Mouse (Mus musculus): ENCODE results near the gene Tas1r2.

Gene Tas1r2

DNA sequence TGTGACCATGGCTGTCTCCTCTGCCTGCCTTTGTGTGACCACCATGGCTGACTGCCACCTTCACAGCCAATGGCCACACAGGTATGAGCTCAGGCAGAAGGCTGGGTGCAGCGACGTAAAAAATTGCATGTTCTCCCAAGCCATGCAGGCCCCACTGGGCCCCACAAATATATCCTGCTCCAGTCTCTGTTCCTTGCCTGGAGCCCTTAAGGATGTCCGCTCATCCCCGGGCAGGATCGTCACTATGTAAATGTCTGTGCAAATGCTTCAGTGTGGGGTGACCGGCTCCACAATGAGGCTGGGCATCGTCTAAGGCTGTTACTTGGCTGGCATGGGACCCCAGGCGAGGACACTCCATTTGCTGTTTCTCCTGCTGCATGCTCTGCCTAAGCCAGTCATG lies at the start of gene Tas1r2:
Tas1r2 (plus strand) TSS at position 301 of the 400 bp plus-strand sequence.
- no peak for DNase-seq (ENCODE audit: low read depth, low spot score)

DNA sequence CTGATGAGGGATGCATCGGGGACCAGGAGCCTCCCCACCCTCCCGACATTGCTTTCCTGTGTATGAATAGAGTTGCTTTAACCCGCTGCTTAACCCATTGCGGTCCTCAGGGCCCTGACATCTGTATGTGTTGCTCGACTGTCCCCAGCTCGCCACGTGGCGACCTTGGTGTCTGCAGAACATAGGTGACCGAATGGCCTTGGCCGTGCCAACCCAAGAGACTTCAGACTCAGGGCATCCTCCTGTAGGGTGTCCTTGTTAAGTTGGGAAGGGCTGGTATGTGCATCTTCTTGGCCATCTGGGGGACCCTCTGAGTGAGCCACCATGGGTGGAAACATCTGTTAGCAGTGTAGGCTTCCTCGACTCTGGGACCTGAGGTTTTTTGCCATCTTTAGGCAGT lies 48.1 kb upstream of the Tas1r2 start:
- no peak for DNase-seq (ENCODE audit: low read depth, low spot score)

DNA sequence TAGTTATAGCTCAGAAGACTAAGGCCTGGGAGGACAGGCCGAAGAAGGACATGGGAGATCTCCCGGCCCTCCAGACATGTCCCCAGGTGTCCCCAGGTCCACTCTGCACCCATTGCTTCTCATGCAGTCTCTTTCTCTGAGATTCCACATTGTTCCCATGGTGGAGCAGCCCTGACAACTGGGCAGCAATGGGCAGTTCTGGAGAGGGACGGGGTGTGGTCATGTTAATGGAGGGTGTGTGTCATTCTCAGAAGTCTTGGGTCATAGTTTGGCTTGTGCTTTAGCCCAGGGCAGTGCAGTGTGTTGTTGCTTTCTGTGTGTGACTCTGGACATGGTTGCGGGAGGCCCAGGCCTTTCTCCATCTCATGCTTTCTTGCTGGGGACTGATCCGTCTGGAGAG lies 46.6 kb upstream of the Tas1r2 start:
- no peak for DNase-seq (ENCODE audit: low read depth, low spot score)

DNA sequence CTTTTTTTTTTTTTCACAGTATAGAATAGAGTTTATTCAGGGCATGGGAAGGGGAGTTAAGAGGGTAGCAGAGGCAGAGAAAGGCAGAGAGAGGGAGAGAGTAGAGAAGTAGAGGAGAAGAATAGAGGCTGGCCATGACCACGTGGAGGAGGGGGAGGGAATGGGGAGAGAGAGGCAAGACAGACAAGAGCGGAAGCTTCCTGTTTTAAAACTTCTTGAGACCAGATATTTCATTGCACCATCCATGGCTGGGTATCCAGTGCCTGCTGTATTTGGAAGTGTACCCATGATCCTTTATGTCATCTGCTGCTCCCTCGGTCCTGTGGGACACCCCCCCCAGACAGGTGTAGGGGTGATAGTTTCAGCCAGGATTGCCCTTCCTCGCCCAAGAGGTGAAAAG lies 44.4 kb upstream of the Tas1r2 start:
- DNase-seq (ENCODE audit: low read depth, low spot score) = no peak

DNA sequence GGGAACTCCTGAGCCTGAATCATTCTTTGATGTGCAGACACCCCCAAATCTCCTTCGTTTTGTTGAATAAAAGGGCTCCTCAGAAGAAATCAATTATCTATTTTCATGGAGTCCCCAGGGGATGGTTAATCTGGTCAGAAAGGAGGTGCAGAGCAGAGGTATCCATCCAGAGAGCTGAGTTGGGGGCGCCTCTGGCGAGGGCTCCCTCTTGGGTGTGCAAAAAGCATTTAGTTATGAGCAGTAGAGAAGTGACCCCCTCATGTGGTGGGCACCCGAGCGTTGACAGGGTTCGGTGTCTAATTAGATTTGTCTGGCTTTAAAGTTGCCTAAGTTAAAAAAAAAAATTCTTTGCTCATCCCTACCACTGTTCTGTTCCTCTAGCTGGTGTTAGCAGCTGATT lies 42.4 kb upstream of the Tas1r2 start:
- DNase-seq (ENCODE audit: low read depth, low spot score) = no peak

DNA sequence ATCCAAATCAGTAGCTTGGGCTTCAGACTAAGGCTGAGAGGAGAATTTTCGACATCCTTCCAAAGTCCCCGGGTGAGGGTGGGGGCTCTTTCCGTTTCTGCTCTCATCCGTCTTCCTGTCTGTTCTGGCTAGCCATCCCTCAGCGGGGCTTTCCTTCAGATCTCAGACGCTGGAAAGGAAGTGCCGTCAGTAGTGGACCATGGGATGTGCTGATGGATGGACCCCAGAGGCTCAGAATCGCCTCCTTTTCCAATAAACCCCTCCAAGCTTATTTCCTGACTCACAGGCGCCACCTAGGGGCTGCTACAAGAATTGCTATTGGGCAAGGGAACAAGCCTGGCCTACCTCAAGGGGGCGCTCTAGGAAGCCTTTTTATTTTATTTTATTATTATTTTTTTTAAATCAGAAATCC lies 41.8 kb upstream of the Tas1r2 start:
- DNase-seq (ENCODE audit: low read depth, low spot score) = peak; percentile 84

DNA sequence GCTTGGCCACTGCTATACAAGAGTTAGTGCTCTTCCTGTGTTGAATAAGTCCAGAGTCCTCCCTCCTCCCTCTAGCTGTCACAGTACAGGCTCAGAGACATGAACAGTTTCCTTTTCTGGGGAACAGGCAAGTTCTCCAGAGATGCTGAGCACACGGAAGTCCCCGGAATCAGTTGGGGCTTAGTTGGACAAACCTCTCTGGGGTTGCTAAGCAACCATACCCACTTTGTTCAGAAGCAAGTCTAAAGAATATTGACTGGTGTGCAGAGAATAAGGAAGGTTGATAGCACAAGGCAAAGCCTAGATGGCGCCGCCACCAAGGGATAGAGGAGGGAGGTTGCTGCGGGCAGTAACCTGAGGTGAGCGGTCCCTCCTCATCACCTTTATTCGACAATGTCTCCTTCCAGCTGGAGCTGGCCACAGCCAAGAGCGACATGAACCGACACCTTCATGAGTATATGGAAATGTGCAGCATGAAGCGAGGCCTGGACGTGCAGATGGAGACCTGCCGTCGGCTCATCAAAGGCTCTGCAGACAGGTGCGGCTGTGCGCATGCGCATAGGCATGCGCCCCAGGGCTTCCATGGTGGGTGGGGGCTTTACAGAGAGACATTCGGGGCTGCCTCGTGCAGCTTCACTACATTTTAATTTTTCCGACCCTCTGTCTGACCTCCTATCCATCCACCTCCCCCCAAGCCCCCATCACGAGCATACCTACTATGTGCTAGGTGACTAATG lies 38.6 kb upstream of the Tas1r2 start:
- DNase-seq (ENCODE audit: low read depth, low spot score) = no peak

DNA sequence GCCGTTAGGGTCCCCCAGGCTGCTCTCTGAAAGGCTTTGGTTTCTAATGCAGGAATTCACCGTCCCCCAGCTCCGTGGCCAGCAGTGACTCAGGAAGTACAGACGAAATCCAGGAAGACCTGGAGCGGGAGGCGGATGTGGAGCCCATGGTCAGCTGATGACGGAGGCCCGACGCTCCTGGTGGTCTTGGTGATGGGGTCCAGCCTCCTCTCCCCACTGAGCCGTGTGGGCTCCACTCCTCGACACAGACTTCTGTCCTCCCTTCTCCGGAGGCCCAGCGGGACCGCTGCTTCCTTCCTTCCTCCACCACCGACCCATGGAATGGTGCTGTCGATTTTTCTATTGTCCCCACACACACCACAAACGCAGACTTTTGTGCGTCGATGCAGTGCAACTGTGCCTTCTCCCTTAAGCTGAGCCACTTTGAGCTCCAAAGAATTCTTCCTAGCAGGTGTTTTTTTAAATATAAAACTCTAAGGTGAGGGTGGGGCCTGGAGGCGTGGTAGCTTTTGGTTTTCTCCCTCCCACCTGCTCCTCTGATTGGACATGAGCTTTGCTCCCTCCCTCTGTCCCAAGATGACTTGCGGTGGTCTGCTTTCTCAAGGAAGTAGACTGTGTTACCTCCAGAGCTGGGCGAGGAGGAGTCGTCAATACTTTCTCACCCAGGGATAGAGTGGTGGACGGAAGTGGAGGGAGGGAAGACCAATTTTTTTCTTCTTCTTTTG lies 36.9 kb upstream of the Tas1r2 start:
- peak; percentile 86 for DNase-seq (ENCODE audit: low read depth, low spot score)

DNA sequence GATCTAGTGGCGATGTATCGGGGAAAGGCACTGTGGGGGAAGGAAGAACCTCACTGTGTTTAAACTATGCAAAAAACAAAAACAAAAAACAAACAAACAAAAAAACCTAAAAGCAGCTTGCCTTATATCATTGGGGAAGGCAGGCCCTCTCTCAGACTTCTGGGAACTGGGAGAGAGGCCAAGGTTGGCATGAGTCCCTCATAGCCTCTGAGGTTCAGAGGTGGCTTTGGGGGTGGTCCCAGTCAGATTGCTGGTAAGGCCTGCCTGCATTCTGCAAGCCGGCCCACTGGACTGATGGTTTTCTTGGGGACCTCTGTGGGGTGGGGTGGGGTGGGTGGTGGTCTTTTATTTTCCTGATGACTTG lies 36.4 kb upstream of the Tas1r2 start:
- DNase-seq (ENCODE audit: low read depth, low spot score) = no peak

DNA sequence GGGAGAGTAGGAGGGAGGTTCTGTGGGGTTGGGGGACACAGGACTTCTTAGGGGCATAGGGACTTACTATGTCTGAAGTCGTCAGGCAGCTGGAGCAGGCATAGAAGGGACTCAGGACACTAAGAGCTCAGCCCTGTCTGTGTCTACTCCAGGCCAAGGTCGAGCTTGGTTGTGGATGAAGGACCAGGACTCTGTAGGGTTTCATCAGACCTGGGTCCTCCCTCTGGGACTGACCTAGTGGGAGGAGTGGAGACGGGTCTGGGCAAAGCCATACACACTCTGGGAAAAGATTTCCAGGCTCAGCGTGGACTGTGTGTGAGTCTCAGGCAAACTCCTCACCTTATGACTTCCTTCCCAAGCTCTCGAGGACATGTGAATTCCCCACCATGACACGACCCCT lies 33.6 kb upstream of the Tas1r2 start:
- DNase-seq (ENCODE audit: low read depth, low spot score) = no peak

DNA sequence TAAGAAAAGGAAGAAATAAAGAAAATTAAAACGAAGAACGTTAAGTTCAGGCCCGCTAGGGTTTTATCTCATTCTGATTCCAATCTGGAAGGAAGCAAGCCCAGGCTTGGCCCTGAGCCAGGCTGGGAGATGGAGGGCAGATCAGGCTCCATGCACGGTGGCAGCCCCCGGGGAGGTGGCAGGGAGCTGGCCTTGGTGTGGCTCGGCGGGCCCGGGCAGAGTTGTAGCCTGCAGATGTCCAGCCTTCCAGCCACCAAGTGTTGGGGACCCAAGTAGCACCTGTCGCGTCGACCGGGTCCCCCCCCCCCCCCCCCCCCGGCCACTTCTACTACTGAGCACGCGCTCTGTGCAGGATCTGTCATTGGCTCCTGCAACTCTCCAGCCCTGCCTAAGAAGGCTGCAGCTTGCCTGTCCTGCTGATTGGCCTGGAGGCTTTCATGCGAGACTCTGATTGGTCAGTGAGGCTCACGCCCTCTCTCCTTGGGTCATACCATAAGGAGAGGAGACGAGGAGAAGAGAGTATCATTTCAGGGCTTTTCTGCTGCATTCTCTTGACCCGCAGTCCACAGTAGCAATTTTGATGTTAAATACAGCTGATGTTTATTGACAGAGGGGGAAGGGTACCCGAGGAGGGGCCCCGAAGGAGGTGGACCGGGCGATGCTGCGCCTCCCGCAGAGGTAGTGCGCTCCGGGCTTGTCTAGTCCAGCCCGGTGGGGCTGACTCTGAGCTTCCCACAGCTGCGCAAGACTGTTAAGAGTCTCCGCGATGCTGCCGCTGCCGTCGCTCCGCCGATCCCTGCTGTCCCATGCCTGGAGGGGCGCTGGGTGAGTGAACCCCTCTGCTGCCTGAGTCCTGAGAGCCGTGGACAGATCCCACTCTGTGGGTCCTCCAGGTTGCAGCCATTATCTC lies 30.7 kb upstream of the Tas1r2 start, which contains the start of gene Aldh4a1:
Aldh4a1 (plus strand) TSS at position 494 of the 910 bp plus-strand sequence.
- DNase-seq (ENCODE audit: low read depth, low spot score) = peak; percentile 96

DNA sequence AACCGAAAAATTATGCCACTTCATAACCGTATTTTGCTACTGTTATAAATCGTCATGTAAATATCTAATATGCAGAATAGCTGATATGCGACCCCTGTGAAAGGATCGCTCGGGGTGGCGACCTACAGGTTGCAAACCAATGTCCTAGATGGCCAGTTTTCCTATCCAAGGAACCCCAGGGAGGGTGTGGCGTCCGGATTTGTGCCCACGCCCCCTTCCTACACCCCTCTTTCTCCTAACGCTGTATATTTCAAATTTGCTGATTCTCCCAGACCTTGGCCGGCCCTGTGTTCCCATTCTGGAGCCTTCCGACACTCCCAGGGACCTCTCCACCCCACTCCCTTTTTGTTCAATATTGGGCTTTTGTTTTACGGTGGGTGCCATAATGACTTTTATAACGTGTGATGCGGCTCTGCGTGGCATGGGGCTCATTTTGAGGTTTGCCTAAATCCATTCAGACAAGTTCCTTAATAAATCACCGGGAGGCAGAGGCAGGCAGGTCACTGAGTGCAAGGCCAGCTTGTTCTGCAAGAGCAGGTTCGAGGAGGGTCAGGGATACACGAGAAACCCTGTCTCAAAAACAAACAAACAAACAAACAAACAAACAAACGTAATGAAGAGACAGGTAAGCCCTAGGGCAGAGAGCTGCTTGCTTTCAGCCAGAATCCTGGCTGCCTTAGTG lies 29.8 kb upstream of the Tas1r2 start:
- no peak for DNase-seq (ENCODE audit: low read depth, low spot score)

DNA sequence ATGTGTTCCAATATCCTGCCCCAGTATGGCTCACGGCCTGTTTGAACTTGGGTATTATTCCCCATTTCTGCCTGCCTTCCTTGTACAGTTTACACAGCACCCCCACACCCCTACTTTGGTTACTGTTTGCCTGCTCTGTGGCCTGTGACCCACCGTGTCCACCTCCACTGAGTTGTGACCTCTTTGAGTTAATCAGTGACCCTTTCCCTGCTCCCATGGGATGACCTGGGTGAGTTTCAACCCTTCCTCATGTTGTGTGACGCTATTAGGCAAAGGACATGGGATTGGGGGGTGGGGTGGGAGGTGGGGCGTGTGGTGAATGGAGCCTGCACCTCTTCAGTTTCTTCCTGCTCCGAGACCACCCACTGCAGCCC lies 29.2 kb upstream of the Tas1r2 start:
- no peak for DNase-seq (ENCODE audit: low read depth, low spot score)

DNA sequence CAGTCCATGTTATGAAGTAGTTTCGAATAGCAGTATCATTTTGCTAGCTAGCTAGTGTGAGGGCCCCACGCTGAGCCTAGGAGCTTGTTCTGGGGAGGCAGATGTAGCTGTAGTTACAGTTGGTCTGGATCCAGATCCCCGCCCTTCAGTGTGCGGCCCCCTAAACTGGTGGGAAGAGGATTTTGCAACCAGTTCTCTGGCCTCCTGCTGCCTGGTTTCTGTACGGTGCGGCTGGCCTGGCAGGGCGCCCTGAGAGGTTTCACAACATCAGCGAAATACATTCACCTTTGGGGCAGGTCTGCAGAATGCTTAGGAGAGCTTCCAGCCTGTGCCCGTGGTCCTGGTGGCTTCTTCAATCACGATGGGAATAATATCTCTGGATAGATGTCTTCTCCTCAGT lies 28.6 kb upstream of the Tas1r2 start:
- no peak for DNase-seq (ENCODE audit: low read depth, low spot score)

DNA sequence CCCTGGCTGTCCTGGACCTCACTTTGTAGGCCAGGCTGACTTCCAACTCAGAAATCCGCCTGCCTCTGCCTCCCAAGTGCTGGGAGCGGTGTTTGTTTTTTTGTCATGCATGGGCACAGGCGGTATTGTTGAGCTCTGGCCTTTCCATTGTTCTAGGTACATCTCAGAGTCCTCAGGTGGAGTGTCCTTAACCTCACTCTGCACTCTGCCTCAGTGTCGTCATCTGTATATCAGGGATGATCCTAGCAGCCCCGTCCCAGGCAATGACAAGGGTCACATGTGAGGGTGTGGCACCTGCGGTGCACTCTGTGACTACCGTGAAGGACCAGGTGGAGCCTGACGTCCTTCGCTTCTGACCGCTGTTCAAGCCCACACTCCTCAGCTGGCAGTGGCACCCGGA lies 26.0 kb upstream of the Tas1r2 start:
- DNase-seq (ENCODE audit: low read depth, low spot score) = no peak

DNA sequence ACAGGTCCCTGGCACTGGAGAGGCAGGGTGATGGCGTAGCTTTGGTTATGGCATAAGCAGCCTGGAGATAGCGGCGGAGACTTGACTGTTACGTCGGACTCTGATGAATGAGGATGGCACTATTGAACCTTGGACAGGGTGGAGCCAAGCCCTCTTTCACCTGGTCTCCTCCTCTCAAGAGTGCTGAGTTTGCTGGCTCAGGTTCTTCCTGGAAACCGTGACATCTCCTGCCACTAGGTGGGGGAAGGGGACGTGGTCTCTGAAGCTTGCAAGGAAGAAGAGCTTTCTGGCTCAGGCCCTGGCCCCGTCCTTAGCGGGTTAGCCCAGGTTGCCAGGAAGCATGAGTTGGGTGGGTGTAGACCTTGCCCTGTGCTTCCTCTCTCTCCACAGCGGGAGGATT lies 23.2 kb upstream of the Tas1r2 start:
- DNase-seq (ENCODE audit: low read depth, low spot score) = no peak

DNA sequence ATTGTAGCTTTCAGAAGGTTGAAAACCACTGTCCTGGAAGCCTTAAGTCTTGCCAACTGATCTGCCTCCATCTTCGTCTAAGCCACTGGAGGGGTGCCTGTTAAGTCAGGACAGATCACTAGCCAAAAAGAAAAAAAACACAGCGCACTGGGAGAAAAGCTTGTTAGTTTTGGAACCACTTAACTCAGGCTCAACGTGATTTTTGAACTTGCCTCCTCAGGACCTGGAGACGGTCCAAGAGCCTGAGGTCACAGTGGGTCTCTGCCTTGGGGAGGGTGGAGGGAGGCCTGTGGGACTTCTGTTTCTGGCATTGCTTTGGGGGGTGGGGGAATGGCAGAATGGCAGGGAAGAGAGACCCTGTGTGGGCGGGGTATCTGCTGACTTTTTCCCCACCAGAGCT lies 22.2 kb upstream of the Tas1r2 start:
- DNase-seq (ENCODE audit: low read depth, low spot score) = no peak

DNA sequence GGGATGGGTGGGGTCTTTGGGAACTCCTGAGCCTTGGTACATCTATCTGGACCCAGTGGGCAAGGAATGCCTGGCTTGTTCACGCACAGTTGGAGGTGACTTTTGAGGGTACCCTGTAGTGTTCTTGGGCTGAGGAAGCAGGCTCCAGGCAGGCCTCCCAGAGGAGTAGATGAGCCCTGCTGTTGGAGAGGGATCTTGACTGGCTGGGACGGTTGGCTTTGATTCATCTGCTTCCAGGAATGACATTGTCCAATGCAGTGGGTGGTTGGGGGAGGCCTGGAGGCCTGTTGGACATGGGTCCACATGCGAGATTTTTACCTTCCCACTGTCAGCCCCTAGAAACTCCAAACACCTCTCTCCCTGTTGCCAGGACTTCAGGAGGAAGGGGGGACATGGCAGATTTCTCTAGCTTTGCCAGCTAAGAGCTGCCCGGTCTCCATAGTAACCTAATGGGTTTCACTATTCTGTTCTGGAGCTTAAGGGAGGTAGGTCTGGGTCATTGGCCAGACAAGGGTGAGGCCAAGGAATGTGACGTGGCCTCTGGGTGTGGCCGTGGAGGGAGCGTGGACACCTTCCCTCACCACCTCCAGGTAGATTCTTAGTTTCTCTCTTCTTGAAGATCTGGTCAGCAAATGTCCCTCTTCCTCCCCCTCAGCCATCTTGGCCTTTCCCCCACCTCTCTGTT lies 21.6 kb upstream of the Tas1r2 start:
- no peak for DNase-seq (ENCODE audit: low read depth, low spot score)

DNA sequence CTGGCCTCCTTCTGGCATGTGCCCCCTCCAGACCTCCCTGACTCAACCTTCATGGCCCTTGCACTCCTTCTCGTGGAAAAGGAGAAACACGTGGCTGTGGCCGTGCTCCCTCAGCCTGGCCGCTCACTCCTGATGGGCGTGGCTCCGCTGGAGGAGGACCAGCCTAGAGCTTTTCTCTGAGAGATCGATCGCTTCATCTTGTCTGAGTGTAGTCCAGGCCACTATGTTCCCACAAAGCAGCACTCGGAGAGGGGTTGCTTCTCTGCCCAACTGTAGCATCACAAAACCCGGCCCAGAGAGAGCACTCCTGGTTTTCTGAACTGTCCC lies 21.1 kb upstream of the Tas1r2 start:
- no peak for DNase-seq (ENCODE audit: low read depth, low spot score)

DNA sequence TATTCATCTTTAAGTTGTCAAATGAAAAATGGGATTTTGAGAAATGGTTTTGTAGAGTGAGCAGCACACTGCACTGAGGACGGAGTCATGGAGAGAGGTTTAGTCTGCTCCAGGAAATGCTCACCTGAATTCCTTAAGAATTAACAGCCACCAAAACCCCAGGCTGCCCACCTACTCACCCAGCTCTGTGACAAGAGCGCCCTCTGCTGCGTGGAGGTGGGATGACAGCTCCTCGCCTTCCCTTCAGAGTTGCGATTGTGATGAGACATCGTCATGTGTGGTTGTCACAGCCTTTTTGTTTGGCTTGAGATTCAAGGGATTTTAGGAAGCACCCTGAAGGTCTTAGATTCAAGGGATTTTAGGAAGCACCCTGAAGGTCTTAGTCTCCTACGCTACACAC lies 17.0 kb upstream of the Tas1r2 start:
- peak; percentile 82 for DNase-seq (ENCODE audit: low read depth, low spot score)

DNA sequence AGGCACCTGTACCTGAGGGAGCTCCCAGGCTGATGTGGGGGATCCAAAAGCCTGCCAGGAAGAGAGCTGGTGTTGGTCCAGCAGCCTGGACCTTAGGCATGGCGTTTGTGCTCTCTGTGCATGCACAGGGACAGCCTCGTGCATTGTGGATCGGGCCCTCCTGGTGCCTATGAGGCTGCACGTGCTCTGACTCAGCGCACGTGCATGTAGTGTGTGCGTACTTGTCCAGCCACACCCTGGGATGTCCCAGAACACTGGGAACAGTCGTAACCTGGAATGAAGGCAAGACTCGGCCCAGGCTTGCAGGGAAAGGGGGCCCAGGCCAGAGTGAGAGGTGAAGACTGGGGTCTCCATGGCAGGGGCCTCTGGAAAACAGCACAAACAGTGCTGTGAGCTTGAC lies 15.5 kb upstream of the Tas1r2 start:
- no peak for DNase-seq (ENCODE audit: low read depth, low spot score)
